ENCODE assay signal across 24 mouse cellular contexts in genomic region chr16:26390936-26391335, GRCm38 (mm10). TPM values are rescaled to one million over a fixed set of nuclear protein-coding genes. Genes with fewer than 3 reads are reported as not detected.
A peak's percentile ranks its signal among the peaks of the same experiment; 100 is the strongest.
DNase-seq lines count a peak whose midpoint lies in the region; ATAC-seq and TF ChIP-seq lines count a peak whose summit lies in the region.
"Had no signal": no experiment of that assay in that cellular context is flagged by ENCODE, and none has a peak within 500 bp of the region (broad histone marks: within the 10 kb centered on the region; RNA-seq: fewer than 3 reads in every experiment).

No protein-coding gene starts in this region.

- WGBS in lung, embryonic 14.5 days, result 73% methylated on average over 4 of the region's 4 CpGs
- WGBS in lung, postnatal 0 days, result 56% methylated on average over 4 of the region's 4 CpGs
- WGBS in lung, adult 2 months, result 66% methylated on average over 4 of the region's 4 CpGs

- DNase-seq in lung, embryonic 14.5 days, result peak; percentile 51
- DNase-seq in lung, postnatal 14 days, result no peak
- peak; percentile 47 for DNase-seq in lung, postnatal 0 days (ENCODE audit: low spot score)
- no peak for DNase-seq in lung, adult 2 months
- DNase-seq in NIH3T3 (ENCODE audit: low read depth), result peak; percentile 27
- DNase-seq in right cerebral cortex, postnatal 4 days, result no peak
- DNase-seq: adrenal gland, adult 8-10 months; adrenal gland, postnatal 14 days; adrenal gland, postnatal 36 days; B cell, adult 2 months; cerebellum, adult 11-12 months; cerebellum, adult 2 months; cerebellum, adult 9-10 months; cerebellum, postnatal 10 days; cerebellum, postnatal 25 days; forebrain, postnatal 0 days had no signal

- H3K27ac ChIP-seq in lung, embryonic 14.5 days (ENCODE audit: low read depth), result no peak overlapping the region
- no peak overlapping the region for H3K27ac ChIP-seq in lung, postnatal 0 days (ENCODE audit: low read length)
- H3K27ac ChIP-seq: embryonic facial prominence, embryonic 10.5 days; embryonic facial prominence, embryonic 12.5 days; forebrain, embryonic 13.5 days; forebrain, embryonic 15.5 days had no signal

- no peak for ATAC-seq in lung, embryonic 14.5 days (ENCODE audit: insufficient read depth)
- ATAC-seq in lung, postnatal 0 days, result peak; percentile 25; the same call in 1 of the 2 replicates
- no peak for ATAC-seq in megakaryocyte-erythroid progenitor cell, adult 5-6 weeks (replicated peaks; ENCODE audit: low FRiP score, low TSS enrichment, poor library complexity, severe bottlenecking)
- ATAC-seq: CD4-positive, CD25-positive, alpha-beta regulatory T cell, adult 4 months; forebrain, embryonic 13.5 days; forebrain, embryonic 15.5 days; forebrain, postnatal 0 days had no signal

- no peak for TF ChIP-seq EP300 in lung, postnatal 0 days (IDR thresholded peaks at IDR 0.05)

- no peak for TF ChIP-seq CTCF in lung, embryonic 14.5 days (IDR thresholded peaks at IDR 0.05; ENCODE audit: low read depth)
- no peak for TF ChIP-seq CTCF in lung, postnatal 0 days (IDR thresholded peaks at IDR 0.05)
- no peak for TF ChIP-seq CTCF in lung, adult 2 months (IDR thresholded peaks at IDR 0.05; ENCODE audit: insufficient read depth, low read length)

- no peaks in the 10 kb centered on the region for H3K9me3 ChIP-seq in lung, embryonic 14.5 days (ENCODE audit: low read depth, low read length)
- no peaks in the 10 kb centered on the region for H3K9me3 ChIP-seq in lung, postnatal 0 days (ENCODE audit: low read length)
- H3K9me3 ChIP-seq: embryonic facial prominence, embryonic 10.5 days; embryonic facial prominence, embryonic 12.5 days; forebrain, embryonic 13.5 days; forebrain, embryonic 15.5 days; G1E had no signal

- TF ChIP-seq POLR2A in lung, adult 2 months (IDR thresholded peaks at IDR 0.05; ENCODE audit: borderline replicate concordance, extremely low read depth, low read depth, low read length), result no peak

- H3K27me3 ChIP-seq in lung, embryonic 14.5 days (ENCODE audit: insufficient read depth, low read length), result no peaks in the 10 kb centered on the region
- no peaks in the 10 kb centered on the region for H3K27me3 ChIP-seq in lung, postnatal 0 days (replicated peaks; ENCODE audit: insufficient read depth, low read length)
- H3K27me3 ChIP-seq: embryonic facial prominence, embryonic 12.5 days; forebrain, embryonic 13.5 days; forebrain, embryonic 15.5 days had no signal

- H3K36me3 ChIP-seq in lung, embryonic 14.5 days (ENCODE audit: insufficient read depth), result no peaks in the 10 kb centered on the region
- no peaks in the 10 kb centered on the region for H3K36me3 ChIP-seq in lung, postnatal 0 days (ENCODE audit: insufficient read depth, low read length)
- H3K36me3 ChIP-seq: embryonic facial prominence, embryonic 10.5 days; embryonic facial prominence, embryonic 12.5 days; forebrain, embryonic 15.5 days; G1E had no signal

- no peak overlapping the region for H3K4me2 ChIP-seq in lung, embryonic 14.5 days
- H3K4me2 ChIP-seq in lung, postnatal 0 days (replicated peaks; ENCODE audit: low read depth, low read length), result no peak overlapping the region
- H3K4me2 ChIP-seq: embryonic facial prominence, embryonic 12.5 days; forebrain, embryonic 13.5 days; forebrain, embryonic 15.5 days had no signal

- no peak overlapping the region for H3K9ac ChIP-seq in lung, embryonic 14.5 days
- H3K9ac ChIP-seq in lung, postnatal 0 days (replicated peaks; ENCODE audit: low read depth), result no peak overlapping the region
- H3K9ac ChIP-seq: embryonic facial prominence, embryonic 12.5 days; forebrain, embryonic 13.5 days; forebrain, embryonic 15.5 days; forebrain, postnatal 0 days had no signal

- no peaks in the 10 kb centered on the region for H3K4me1 ChIP-seq in lung, embryonic 14.5 days (ENCODE audit: insufficient read depth)
- no peaks in the 10 kb centered on the region for H3K4me1 ChIP-seq in lung, postnatal 0 days (ENCODE audit: insufficient read depth, low read depth, low read length)
- no peaks in the 10 kb centered on the region for H3K4me1 ChIP-seq in lung, adult 2 months (ENCODE audit: control insufficient read depth, insufficient read depth, low read length)
- H3K4me1 ChIP-seq: embryonic facial prominence, embryonic 10.5 days; embryonic facial prominence, embryonic 12.5 days; forebrain, embryonic 13.5 days; forebrain, embryonic 15.5 days had no signal

- H3K4me3 ChIP-seq in lung, embryonic 14.5 days (ENCODE audit: low read depth, low read length), result no peak overlapping the region
- H3K4me3 ChIP-seq in lung, postnatal 0 days (ENCODE audit: low read depth, low read length), result no peak overlapping the region
- no peak overlapping the region for H3K4me3 ChIP-seq in lung, adult 2 months (replicated peaks; ENCODE audit: extremely low read depth, low read depth, low read length)
- H3K4me3 ChIP-seq: embryonic facial prominence, embryonic 10.5 days; embryonic facial prominence, embryonic 12.5 days; forebrain, embryonic 13.5 days; forebrain, embryonic 15.5 days had no signal

RNA-seq across cellular contexts. Expression of gene Cldn1, which starts 19.3 kb away (rescaled TPM):
- polyA plus RNA-seq in lung, embryonic 14.5 days (2014; fragmentation: Nextera tagmentation; extraction: Ambion mirVana), result 10.6 and 12.2 TPM in 2 replicates
- 7.0 and 8.0 TPM in 2 replicates for polyA plus RNA-seq in lung, postnatal 0 days (2015; fragmentation: Nextera tagmentation; extraction: Ambion mirVana)
- 5.0 and 5.4 TPM in 2 replicates for polyA plus RNA-seq in lung, adult 2 months (2012; rRNA removed)
- total RNA-seq in megakaryocyte-erythroid progenitor cell, adult 5-6 weeks (2014; fragmentation: Nextera tagmentation), result not detected in 2 replicates
- total RNA-seq in megakaryocyte-erythroid progenitor cell, adult 5-6 weeks (2017), result not detected in 2 replicates
- total RNA-seq: CH12.LX had no signal
- polyA plus RNA-seq: CD4-positive, CD25-positive, alpha-beta regulatory T cell, adult 4 months; G1E had no signal

Comparison
In these comparisons a context has a peak if more than half of its experiments do, and no peak if none do; other contexts are left out.
1. DNase-seq: peak in lung, embryonic 14.5 days (single experiment), lung, postnatal 0 days (single experiment) and NIH3T3 (single experiment); none in lung, postnatal 14 days (single experiment), lung, adult 2 months (single experiment) and right cerebral cortex, postnatal 4 days (single experiment).